Mouse (Mus musculus) myocyte (in vitro differentiated cells): ENCODE data around the gene Hba-a2.

ENCODE experiments used
- E2F4 ChIP-seq: IDR thresholded peaks from one replicate; pipeline ENCODE4 v1.6.1; 2011; ENCODE audit warnings: mild to moderate bottlenecking, control low read depth, moderate library complexity; ENCODE audit not compliant: insufficient read depth
- MAX ChIP-seq: IDR thresholded peaks from one replicate; pipeline ENCODE4 v1.6.1; 2011; ENCODE audit warnings: low read depth, mild to moderate bottlenecking, control low read depth
- MYOD1 ChIP-seq, 3 experiments: IDR thresholded peaks; one replicate each; pipeline ENCODE4 v1.6.1; 2011; ENCODE audit warnings: control low read depth in 2 of 3, low read depth in 2 of 3, mild to moderate bottlenecking in 2 of 3, moderate library complexity in 1 of 3; ENCODE audit not compliant: insufficient read length in 2 of 3, control insufficient read depth in 1 of 3
- MYOG ChIP-seq, 3 experiments: IDR thresholded peaks; one replicate each; pipeline ENCODE4 v1.6.1; 2011; ENCODE audit warnings: control low read depth in 2 of 3, low read depth in 2 of 3, mild to moderate bottlenecking in 2 of 3; ENCODE audit not compliant: insufficient read length in 2 of 3, control insufficient read depth in 1 of 3, insufficient read depth in 1 of 3
- POLR2A ChIP-seq: IDR thresholded peaks from one replicate; pipeline ENCODE4 v1.6.1; 2011; ENCODE audit warnings: low read depth, mild to moderate bottlenecking, control low read depth, moderate library complexity; ENCODE audit not compliant: insufficient read length
- SRF ChIP-seq: IDR thresholded peaks from one replicate; pipeline ENCODE4 v1.6.1; 2011; ENCODE audit warnings: low read depth; ENCODE audit not compliant: control insufficient read depth, insufficient read length
- USF1 ChIP-seq: IDR thresholded peaks from one replicate; pipeline ENCODE4 v1.6.1; 2011; ENCODE audit warnings: low read depth, mild to moderate bottlenecking, control low read depth, moderate library complexity

DNA sequence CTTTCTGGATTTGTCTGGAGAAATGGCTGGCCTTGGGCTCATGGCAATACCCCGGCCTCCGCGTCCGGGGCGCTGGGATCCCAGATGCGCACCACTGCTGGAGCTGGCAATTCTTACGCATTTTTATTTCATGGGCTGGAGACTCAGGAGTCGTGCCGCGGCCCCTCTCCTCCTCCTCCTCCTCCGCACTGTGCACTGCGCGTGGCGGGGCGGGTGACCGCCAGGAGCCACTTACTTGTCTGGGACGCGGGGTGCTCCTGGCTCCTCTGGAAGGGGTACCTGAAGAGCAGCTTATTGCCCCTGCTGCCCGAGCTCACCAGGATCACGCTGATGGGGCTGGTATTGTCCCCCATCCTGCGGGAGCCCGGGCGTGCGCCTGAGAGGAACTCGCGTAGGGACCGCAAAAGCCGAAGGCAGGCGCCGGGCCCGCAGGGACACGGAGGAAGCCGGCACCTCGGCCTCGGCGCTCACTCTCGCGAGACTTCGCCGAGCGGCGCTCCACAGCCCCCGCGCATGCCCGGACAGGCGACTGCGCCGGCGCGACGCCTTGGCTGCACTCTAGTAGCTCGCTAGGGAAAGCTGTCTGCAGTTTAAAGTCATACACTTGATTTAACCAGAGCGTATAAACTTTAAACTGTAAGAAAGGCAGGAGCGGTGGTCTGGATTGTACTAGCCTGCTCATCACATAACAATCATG, 29.0 kb upstream of the Hba-a2 start, which contains the start of gene Nprl3:
- no peak for TF ChIP-seq MYOG (IDR thresholded peaks at IDR 0.05; ENCODE audit: control insufficient read depth in 1 of 3, insufficient read depth in 1 of 3, insufficient read length in 2 of 3, low read depth in 2 of 3)
- TF ChIP-seq POLR2A: peak; percentile 96
- TF ChIP-seq MAX: no peak
- TF ChIP-seq E2F4: no peak
- TF ChIP-seq USF1: no peak
- TF ChIP-seq SRF: no peak
- TF ChIP-seq MYOD1 (IDR thresholded peaks at IDR 0.05; ENCODE audit: control insufficient read depth in 1 of 3, insufficient read length in 2 of 3, low read depth in 2 of 3): no peak
